Mouse (Mus musculus): Measurements from ENCODE around the gene Tm4sf5. TPM values are rescaled to one million over a fixed set of nuclear protein-coding genes. Genes with fewer than 3 reads are reported as not detected.
"Not testable (repeated sequence)": the region's sequence is repeated elsewhere in the genome, so short reads cannot be mapped to it uniquely, and the experiment has no call there.

Tm4sf5 gene
- polyA plus RNA-seq, 1 experiment from 2014 or later: 5.6 TPM

GRCm38 (mm10) chr11:70528610-70529009 lies 23.6 kb downstream of the Tm4sf5 start:
- no peak overlapping the region for H3K4me3 ChIP-seq (ENCODE audit: low read length)
- no peak for ATAC-seq (replicated peaks; ENCODE audit: extremely low read depth, insufficient read depth, low FRiP score)
- WGBS: 80% methylated on average over 7 of the region's 7 CpGs
- no peaks in the 10 kb centered on the region for H3K27me3 ChIP-seq (ENCODE audit: control insufficient read depth, insufficient read depth, low read length)
- H3K36me3 ChIP-seq (ENCODE audit: control insufficient read depth, insufficient read depth): peaks cover 26% of the 10 kb centered on the region
- H3K9me3 ChIP-seq (replicated peaks; ENCODE audit: control insufficient read depth, low read length): no peaks in the 10 kb centered on the region
- H3K4me2 ChIP-seq (ENCODE audit: low read depth, low read length): no peak overlapping the region
- H3K9ac ChIP-seq (ENCODE audit: low read length): no peak overlapping the region
- H3K4me1 ChIP-seq (ENCODE audit: control insufficient read depth, insufficient read depth, low read length): peaks cover 8% of the 10 kb centered on the region
- H3K27ac ChIP-seq (ENCODE audit: low read length): no peak overlapping the region

GRCm38 (mm10) chr11:70531065-70531464 lies 26.0 kb downstream of the Tm4sf5 start:
- H3K9ac ChIP-seq (ENCODE audit: low read length); ATAC-seq (replicated peaks; ENCODE audit: extremely low read depth, insufficient read depth, low FRiP score); H3K4me3 ChIP-seq (ENCODE audit: low read length); H3K4me1 ChIP-seq (ENCODE audit: control insufficient read depth, insufficient read depth, low read length); H3K9me3 ChIP-seq (replicated peaks; ENCODE audit: control insufficient read depth, low read length); H3K27me3 ChIP-seq (ENCODE audit: control insufficient read depth, insufficient read depth, low read length); H3K27ac ChIP-seq (ENCODE audit: low read length); H3K4me2 ChIP-seq (ENCODE audit: low read depth, low read length): not testable (repeated sequence)
- H3K36me3 ChIP-seq (ENCODE audit: control insufficient read depth, insufficient read depth): peaks cover 26% of the 10 kb centered on the region
- 79% methylated on average over 2 of the region's 2 CpGs for WGBS

- Histone ChIP-seq H3K4me1 (ENCODE audit: control insufficient read depth, insufficient read depth, low read length) (no peaks in the 10 kb centered on the region), H3K27ac (ENCODE audit: low read length) (no peak within 1 kb of the TSS), H3K27me3 (ENCODE audit: control insufficient read depth, insufficient read depth, low read length) (no peaks in the 10 kb centered on the region), H3K36me3 (ENCODE audit: control insufficient read depth, insufficient read depth) (peaks cover 11% of the 10 kb centered on the region), H3K4me2 (ENCODE audit: low read depth, low read length) (no peak within 1 kb of the TSS), H3K9ac (ENCODE audit: low read length) (no peak within 1 kb of the TSS), H3K4me3 (ENCODE audit: low read length) (no peak within 1 kb of the TSS), H3K9me3 (replicated peaks; ENCODE audit: control insufficient read depth, low read length) (no peaks in the 10 kb centered on the region)
- no peak for ATAC-seq (replicated peaks; ENCODE audit: extremely low read depth, insufficient read depth, low FRiP score)
- 71% methylated on average over 6 of the region's 6 CpGs for WGBS
These were observed 27.8 kb downstream of the Tm4sf5 start, which contains the start of gene Gm40193 for GRCm38 (mm10) chr11:70532839-70533238. Gm40193 (minus strand) TSS chr11:70532939.

GRCm38 (mm10) chr11:70539423-70539822 lies 34.4 kb downstream of the Tm4sf5 start:
- Histone ChIP-seq H3K4me3 (ENCODE audit: low read length) (peak overlapping the region; percentile 72), H3K4me1 (ENCODE audit: control insufficient read depth, insufficient read depth, low read length) (peaks cover 10% of the 10 kb centered on the region), H3K27me3 (ENCODE audit: control insufficient read depth, insufficient read depth, low read length) (no peaks in the 10 kb centered on the region), H3K27ac (ENCODE audit: low read length) (0 out of 2 replicates have a peak overlapping the region, but pooled peaks have one; percentile 20), H3K9ac (ENCODE audit: low read length) (peak overlapping the region; percentile 84), H3K4me2 (ENCODE audit: low read depth, low read length) (peak overlapping the region; percentile 71), H3K36me3 (ENCODE audit: control insufficient read depth, insufficient read depth) (no peaks in the 10 kb centered on the region), H3K9me3 (replicated peaks; ENCODE audit: control insufficient read depth, low read length) (no peaks in the 10 kb centered on the region)
- no peak for ATAC-seq (replicated peaks; ENCODE audit: extremely low read depth, insufficient read depth, low FRiP score)
- 18% methylated on average over 9 of the region's 9 CpGs for WGBS

- Histone ChIP-seq H3K4me2 (ENCODE audit: low read depth, low read length) (peak within 1 kb of the TSS; percentile 71), H3K9me3 (replicated peaks; ENCODE audit: control insufficient read depth, low read length) (no peaks in the 10 kb centered on the region), H3K9ac (ENCODE audit: low read length) (peak within 1 kb of the TSS; percentile 84), H3K4me3 (ENCODE audit: low read length) (peak within 1 kb of the TSS; percentile 72), H3K4me1 (ENCODE audit: control insufficient read depth, insufficient read depth, low read length) (peaks cover 10% of the 10 kb centered on the region), H3K27ac (ENCODE audit: low read length) (peak within 1 kb of the TSS; percentile 80), H3K27me3 (ENCODE audit: control insufficient read depth, insufficient read depth, low read length) (no peaks in the 10 kb centered on the region), H3K36me3 (ENCODE audit: control insufficient read depth, insufficient read depth) (no peaks in the 10 kb centered on the region)
- peak; percentile 98 for ATAC-seq (replicated peaks; ENCODE audit: extremely low read depth, insufficient read depth, low FRiP score)
- under 1% methylated on average over 60 of the region's 65 CpGs for WGBS
These were observed 35.0 kb downstream of the Tm4sf5 start, which contains the start of gene Pld2 for GRCm38 (mm10) chr11:70539877-70540587. Pld2 (plus strand) TSS chr11:70540064.

- Histone ChIP-seq H3K4me3 (ENCODE audit: low read length) (peak overlapping the region; percentile 72), H3K27me3 (ENCODE audit: control insufficient read depth, insufficient read depth, low read length) (no peaks in the 10 kb centered on the region), H3K27ac (ENCODE audit: low read length) (no peak overlapping the region), H3K9me3 (replicated peaks; ENCODE audit: control insufficient read depth, low read length) (no peaks in the 10 kb centered on the region), H3K36me3 (ENCODE audit: control insufficient read depth, insufficient read depth) (peaks cover under 1% of the 10 kb centered on the region; the same call in 1 of the 2 replicates), H3K9ac (ENCODE audit: low read length) (peak overlapping the region; percentile 84), H3K4me1 (ENCODE audit: control insufficient read depth, insufficient read depth, low read length) (peaks cover 10% of the 10 kb centered on the region), H3K4me2 (ENCODE audit: low read depth, low read length) (peak overlapping the region; percentile 71)
- ATAC-seq (replicated peaks; ENCODE audit: extremely low read depth, insufficient read depth, low FRiP score): no peak
- 82% methylated on average over 7 of the region's 7 CpGs for WGBS
These were observed 35.9 kb downstream of the Tm4sf5 start for GRCm38 (mm10) chr11:70540928-70541327.

GRCm38 (mm10) chr11:70541415-70541814 lies 36.4 kb downstream of the Tm4sf5 start:
- Histone ChIP-seq H3K9ac (ENCODE audit: low read length) (no peak overlapping the region), H3K4me3 (ENCODE audit: low read length) (no peak overlapping the region), H3K4me2 (ENCODE audit: low read depth, low read length) (peak overlapping the region; percentile 71; the same call in 1 of the 2 replicates), H3K36me3 (ENCODE audit: control insufficient read depth, insufficient read depth) (peaks cover 5% of the 10 kb centered on the region; the same call in 1 of the 2 replicates), H3K27me3 (ENCODE audit: control insufficient read depth, insufficient read depth, low read length) (no peaks in the 10 kb centered on the region), H3K27ac (ENCODE audit: low read length) (no peak overlapping the region), H3K9me3 (replicated peaks; ENCODE audit: control insufficient read depth, low read length) (no peaks in the 10 kb centered on the region), H3K4me1 (ENCODE audit: control insufficient read depth, insufficient read depth, low read length) (peaks cover 10% of the 10 kb centered on the region)
- WGBS: 72% methylated on average over 5 of the region's 5 CpGs
- no peak for ATAC-seq (replicated peaks; ENCODE audit: extremely low read depth, insufficient read depth, low FRiP score)

GRCm38 (mm10) chr11:70544496-70544895 lies 39.5 kb downstream of the Tm4sf5 start:
- Histone ChIP-seq H3K4me1 (ENCODE audit: control insufficient read depth, insufficient read depth, low read length) (peaks cover 10% of the 10 kb centered on the region), H3K27me3 (ENCODE audit: control insufficient read depth, insufficient read depth, low read length) (no peaks in the 10 kb centered on the region), H3K4me2 (ENCODE audit: low read depth, low read length) (peak overlapping the region; percentile 43), H3K4me3 (ENCODE audit: low read length) (no peak overlapping the region), H3K9me3 (replicated peaks; ENCODE audit: control insufficient read depth, low read length) (no peaks in the 10 kb centered on the region), H3K9ac (ENCODE audit: low read length) (no peak overlapping the region), H3K36me3 (ENCODE audit: control insufficient read depth, insufficient read depth) (peaks cover 5% of the 10 kb centered on the region; the same call in 1 of the 2 replicates), H3K27ac (ENCODE audit: low read length) (0 out of 2 replicates have a peak overlapping the region, but pooled peaks have one; percentile 14)
- 33% methylated on average over 7 of the region's 7 CpGs for WGBS
- no peak for ATAC-seq (replicated peaks; ENCODE audit: extremely low read depth, insufficient read depth, low FRiP score)

- Histone ChIP-seq H3K4me2 (ENCODE audit: low read depth, low read length) (no peak overlapping the region), H3K27ac (ENCODE audit: low read length) (no peak overlapping the region), H3K9me3 (replicated peaks; ENCODE audit: control insufficient read depth, low read length) (no peaks in the 10 kb centered on the region), H3K4me1 (ENCODE audit: control insufficient read depth, insufficient read depth, low read length) (no peaks in the 10 kb centered on the region), H3K4me3 (ENCODE audit: low read length) (no peak overlapping the region), H3K27me3 (ENCODE audit: control insufficient read depth, insufficient read depth, low read length) (no peaks in the 10 kb centered on the region), H3K9ac (ENCODE audit: low read length) (no peak overlapping the region), H3K36me3 (ENCODE audit: control insufficient read depth, insufficient read depth) (peaks cover 7% of the 10 kb centered on the region; the same call in 1 of the 2 replicates)
- no peak for ATAC-seq (replicated peaks; ENCODE audit: extremely low read depth, insufficient read depth, low FRiP score)
- WGBS: 86% methylated on average over 8 of the region's 8 CpGs
These were observed 46.5 kb downstream of the Tm4sf5 start for GRCm38 (mm10) chr11:70551526-70551925.
